Mouse (Mus musculus) kidney, embryonic 16.5 days (tissue): ENCODE measurements at regions not wholly inside any gene's neighbourhood (a gene's known extent, or its start where the extent isn't known, plus 50 kb on each side); places are given as distances from the start of the nearest gene placed in this dataset.

Experiments used
- ATAC-seq: fragments of 200-750 bp; cut with Nextera tagmentation; 2 replicates; pipeline ENCODE4 v1.8.0; 2017; ENCODE audit warnings: moderate TSS enrichment; ENCODE audit not compliant: low FRiP score, low TSS enrichment
- H3K27ac ChIP-seq: fragments of 300-500 bp; sonication (generic); 2 replicates; pipeline ENCODE4 v1.5.1; 2014; ENCODE audit warnings: low read length
- H3K27me3 ChIP-seq: fragments of 300-500 bp; sonication (generic); 2 replicates; pipeline ENCODE4 v1.6.1; 2014; ENCODE audit warnings: low read length, control low read depth, mixed read lengths; ENCODE audit not compliant: insufficient read depth
- H3K36me3 ChIP-seq: fragments of 300-500 bp; sonication (generic); 2 replicates; pipeline ENCODE4 v1.6.1; 2014; ENCODE audit warnings: low read length, control low read depth, mixed read lengths; ENCODE audit not compliant: insufficient read depth
- H3K4me1 ChIP-seq: fragments of 300-500 bp; sonication (generic); 2 replicates; pipeline ENCODE4 v1.6.1; 2014; ENCODE audit warnings: low read length, control low read depth, mixed read lengths; ENCODE audit not compliant: insufficient read depth
- H3K4me2 ChIP-seq: fragments of 300-500 bp; sonication (generic); replicated peaks from 2 replicates; pipeline ENCODE4 v1.6.1; 2014; ENCODE audit warnings: low read depth, low read length
- H3K4me3 ChIP-seq: fragments of 300-500 bp; sonication (generic); 2 replicates; pipeline ENCODE4 v1.5.1; 2014; ENCODE audit warnings: mild to moderate bottlenecking, low read length
- H3K9ac ChIP-seq: fragments of 300-500 bp; sonication (generic); replicated peaks from 2 replicates; pipeline ENCODE4 v1.6.1; 2014; ENCODE audit warnings: low read length
- H3K9me3 ChIP-seq: fragments of 300-500 bp; sonication (generic); 2 replicates; pipeline ENCODE4 v1.6.1; 2016; ENCODE audit warnings: low read length, control low read depth
- WGBS: fragments of 180-500 bp; shearing (Covaris S2); extraction: QIAGEN DNeasy Blood & Tissue Kit; methylation state at CpG from one replicate; pipeline ENCODE4 v1.1.7; 2014; 5-methylcytosine and 5-hydroxymethylcytosine counted together

GRCm38 (mm10) chr11:113010906-113011305 is 228.9 kb downstream of the Sox9 start:
- no peaks in the 10 kb centered on the region for H3K36me3 ChIP-seq
- no peaks in the 10 kb centered on the region for H3K9me3 ChIP-seq
- WGBS = 71% methylated on average over 5 of the region's 5 CpGs
- no peaks in the 10 kb centered on the region for H3K27me3 ChIP-seq
- H3K4me2 ChIP-seq = no peak overlapping the region
- no peak overlapping the region for H3K4me3 ChIP-seq
- peaks cover 8% of the 10 kb centered on the region for H3K4me1 ChIP-seq
- no peak overlapping the region for H3K27ac ChIP-seq
- H3K9ac ChIP-seq = no peak overlapping the region
- ATAC-seq = no peak

DNA sequence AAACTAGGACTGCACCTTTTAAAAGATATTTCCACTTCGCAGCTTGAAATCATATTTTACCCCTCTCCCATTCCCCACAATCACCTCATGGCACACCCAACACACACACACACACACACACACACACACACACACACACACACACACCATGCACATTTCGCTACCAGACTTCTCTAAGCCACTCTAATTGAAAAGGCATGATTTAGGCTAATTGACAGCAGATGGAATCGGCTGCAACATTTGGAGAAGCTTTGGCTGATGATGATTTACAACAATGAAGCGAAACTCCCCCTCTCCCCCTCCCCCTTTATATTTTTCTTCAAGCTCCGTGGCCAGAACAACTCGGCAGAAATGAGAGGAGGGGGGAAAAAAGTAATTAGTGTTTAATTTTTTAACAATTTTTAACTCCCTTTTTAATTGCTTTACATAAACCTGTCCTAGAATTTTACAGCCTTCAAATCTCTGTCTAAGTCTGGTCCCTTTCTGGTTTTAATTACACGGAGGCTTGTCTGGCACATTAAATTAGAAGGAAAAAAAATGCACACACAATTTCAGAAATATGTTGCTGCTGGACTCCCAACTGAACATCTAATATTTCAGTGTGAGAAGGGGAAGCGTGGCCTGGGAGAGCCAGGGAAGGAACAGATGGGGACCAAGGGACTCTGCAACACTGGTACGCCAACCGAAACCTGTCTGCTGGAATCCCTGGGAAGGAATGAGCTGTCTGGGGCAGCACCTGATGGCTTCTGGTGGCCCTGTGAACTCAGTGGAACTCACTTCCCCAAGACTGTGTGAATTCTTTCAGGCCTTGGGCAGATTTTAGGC is 232.4 kb downstream of the Sox9 start:
- Histone ChIP-seq H3K27ac (no peak overlapping the region), H3K9me3 (no peaks in the 10 kb centered on the region), H3K4me3 (no peak overlapping the region), H3K27me3 (no peaks in the 10 kb centered on the region), H3K4me1 (peaks cover 24% of the 10 kb centered on the region), H3K4me2 (no peak overlapping the region), H3K9ac (no peak overlapping the region), H3K36me3 (no peaks in the 10 kb centered on the region)
- no peak for ATAC-seq
- WGBS = 34% methylated on average over 10 of the region's 10 CpGs

DNA sequence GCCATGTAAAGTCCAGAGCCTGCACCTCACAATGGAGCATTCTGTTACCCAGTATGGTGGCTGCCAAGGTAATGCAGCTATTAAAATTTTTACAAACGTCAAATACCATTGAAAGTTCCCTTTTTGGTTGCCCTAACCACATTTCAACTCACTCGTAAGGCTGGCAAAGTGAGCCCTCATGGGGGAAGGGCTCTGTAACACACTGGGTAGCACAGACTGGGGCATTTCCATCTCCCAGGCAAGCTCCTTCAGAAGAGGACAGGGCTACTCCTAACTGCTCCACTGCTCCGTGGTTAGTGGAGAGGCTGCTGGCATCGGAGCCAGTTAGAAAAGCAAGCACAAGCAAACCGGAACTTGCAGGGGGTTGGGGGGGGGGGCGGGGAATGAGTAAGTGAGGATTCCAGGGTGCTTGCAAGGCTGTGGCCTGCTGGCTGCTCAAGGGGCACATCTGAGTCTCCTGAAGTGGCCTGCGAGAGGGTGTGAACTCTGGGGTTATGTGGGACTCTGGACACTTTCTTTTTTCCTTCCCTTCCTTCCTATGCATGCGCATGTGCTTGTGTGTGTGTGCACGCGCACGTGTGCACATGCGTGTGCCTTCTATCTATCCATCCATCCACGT is 233.8 kb downstream of the Sox9 start:
- H3K4me2 ChIP-seq = no peak overlapping the region
- ATAC-seq = no peak; the same call in 1 of the 2 replicates
- H3K4me1 ChIP-seq = peaks cover 24% of the 10 kb centered on the region
- H3K27ac ChIP-seq = no peak overlapping the region
- H3K9me3 ChIP-seq = no peaks in the 10 kb centered on the region
- H3K36me3 ChIP-seq = no peaks in the 10 kb centered on the region
- no peak overlapping the region for H3K9ac ChIP-seq
- no peaks in the 10 kb centered on the region for H3K27me3 ChIP-seq
- no peak overlapping the region for H3K4me3 ChIP-seq
- 50% methylated on average over 13 of the region's 13 CpGs for WGBS

GRCm38 (mm10) chr11:113016801-113017715 is 235.0 kb downstream of the Sox9 start:
- H3K9me3 ChIP-seq = no peaks in the 10 kb centered on the region

GRCm38 (mm10) chr11:113021533-113021932 is 239.5 kb downstream of the Sox9 start:
- H3K4me2 ChIP-seq = no peak overlapping the region
- peaks cover 16% of the 10 kb centered on the region for H3K4me1 ChIP-seq
- peaks cover 7% of the 10 kb centered on the region; the same call in 1 of the 2 replicates for H3K9me3 ChIP-seq
- ATAC-seq = peak; percentile 32; the same call in 1 of the 2 replicates
- 0 out of 2 replicates have a peak, but pooled peaks cover 4% of the 10 kb centered on the region for H3K27me3 ChIP-seq
- H3K4me3 ChIP-seq = no peak overlapping the region
- WGBS = 30% methylated on average over 4 of the region's 4 CpGs
- H3K27ac ChIP-seq = no peak overlapping the region
- H3K9ac ChIP-seq = no peak overlapping the region
- no peaks in the 10 kb centered on the region for H3K36me3 ChIP-seq

More at GRCm38 (mm10) chr11:113016801-113017715, 235.0 kb downstream of the Sox9 start:
- WGBS = 60% methylated on average over 7 of the region's 7 CpGs
- Histone ChIP-seq H3K9ac (no peak overlapping the region), H3K27me3 (no peaks in the 10 kb centered on the region), H3K4me3 (no peak overlapping the region), H3K4me1 (peaks cover 26% of the 10 kb centered on the region), H3K36me3 (no peaks in the 10 kb centered on the region), H3K4me2 (no peak overlapping the region), H3K27ac (no peak overlapping the region)
- ATAC-seq = peak; percentile 24; the same call in 1 of the 2 replicates

DNA sequence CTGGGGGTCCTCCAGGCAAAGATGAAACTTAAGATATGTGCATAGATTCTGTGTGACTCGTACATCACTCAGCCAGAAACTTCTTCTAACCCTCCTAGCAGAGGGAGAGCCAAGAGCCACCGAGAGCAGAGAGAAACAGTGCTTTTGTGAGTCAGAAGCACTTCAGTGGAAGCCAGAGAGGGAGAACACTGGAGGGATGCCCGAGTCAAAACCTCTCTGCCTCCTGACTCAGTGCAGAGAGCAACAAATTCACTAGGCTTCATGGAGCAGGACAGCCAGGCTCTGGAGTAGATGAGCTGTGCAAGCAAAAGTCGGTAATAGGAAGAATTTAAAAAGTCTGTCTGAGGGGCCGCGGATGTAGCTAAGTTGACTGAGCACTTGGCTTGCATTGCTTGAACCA is 245.0 kb downstream of the Sox9 start:
- Histone ChIP-seq H3K9ac (no peak overlapping the region), H3K4me2 (no peak overlapping the region), H3K36me3 (no peaks in the 10 kb centered on the region), H3K4me1 (peaks cover 16% of the 10 kb centered on the region; the same call in 1 of the 2 replicates), H3K27ac (no peak overlapping the region), H3K4me3 (no peak overlapping the region), H3K27me3 (0 out of 2 replicates have a peak, but pooled peaks cover 4% of the 10 kb centered on the region), H3K9me3 (peaks cover 7% of the 10 kb centered on the region; the same call in 1 of the 2 replicates)
- ATAC-seq = no peak
- 38% methylated on average over 6 of the region's 6 CpGs for WGBS

DNA sequence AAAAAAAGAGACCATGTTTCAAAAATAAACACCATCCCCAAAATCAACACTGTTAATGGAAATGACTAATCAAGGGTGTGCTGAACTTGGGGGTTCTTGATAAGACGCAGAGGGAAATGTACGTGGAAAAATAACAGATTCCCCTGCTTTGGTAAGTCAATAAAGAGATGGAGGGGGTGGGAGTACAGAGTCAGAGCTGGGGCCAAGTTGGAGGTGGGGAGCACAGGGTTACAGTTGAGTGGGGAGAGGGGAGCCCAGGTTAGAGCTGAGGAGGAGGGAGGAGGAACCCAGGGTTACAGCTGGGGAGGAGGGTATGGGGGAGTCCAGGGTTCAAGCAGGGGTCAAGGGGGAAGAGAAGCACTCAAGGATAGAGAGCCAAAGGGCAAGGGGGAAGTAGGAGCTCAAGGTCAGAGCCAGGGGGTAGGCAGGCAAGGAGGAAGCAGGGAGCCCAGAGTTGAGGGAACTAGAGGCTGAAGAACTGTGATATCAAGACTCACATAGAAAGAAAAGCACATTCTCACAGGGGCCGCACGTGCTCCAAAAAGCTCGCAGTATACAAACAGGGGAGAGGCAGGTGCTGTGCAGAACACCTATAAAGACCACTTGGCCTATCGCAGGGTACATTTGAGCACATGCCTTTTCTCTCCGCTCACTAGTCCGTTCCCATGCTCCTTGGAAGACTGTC is 246.4 kb downstream of the Sox9 start:
- H3K27me3 ChIP-seq = 0 out of 2 replicates have a peak, but pooled peaks cover 4% of the 10 kb centered on the region
- H3K4me1 ChIP-seq = peaks cover 16% of the 10 kb centered on the region; the same call in 1 of the 2 replicates
- H3K9ac ChIP-seq = no peak overlapping the region
- H3K27ac ChIP-seq = no peak overlapping the region
- no peak for ATAC-seq
- H3K4me2 ChIP-seq = no peak overlapping the region
- H3K4me3 ChIP-seq = no peak overlapping the region
- no peaks in the 10 kb centered on the region for H3K9me3 ChIP-seq
- WGBS = 76% methylated on average over 8 of the region's 8 CpGs
- no peaks in the 10 kb centered on the region for H3K36me3 ChIP-seq

DNA sequence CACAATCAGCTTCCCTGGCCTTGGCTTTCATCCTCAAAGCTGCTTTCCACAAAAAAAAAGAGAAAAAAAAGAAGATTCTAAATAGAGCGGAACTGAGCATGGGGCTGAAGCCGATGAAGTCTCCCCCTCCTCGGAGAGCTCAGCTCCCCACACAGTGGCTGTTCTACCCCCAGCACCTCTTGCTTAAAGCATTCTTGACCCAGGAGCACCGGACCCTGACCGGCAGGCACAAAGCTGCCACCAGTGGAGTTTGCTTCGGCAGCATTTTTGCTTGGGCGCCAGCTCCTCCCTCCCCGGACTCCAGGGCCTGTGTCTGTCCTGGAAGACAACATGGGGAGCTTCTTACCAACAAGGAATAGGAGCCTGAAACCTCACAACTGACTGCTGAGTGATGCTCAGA is 249.4 kb downstream of the Sox9 start:
- H3K27ac ChIP-seq = no peak overlapping the region
- peak; percentile 81 for ATAC-seq
- H3K9me3 ChIP-seq = no peaks in the 10 kb centered on the region
- peaks cover 1% of the 10 kb centered on the region; the same call in 1 of the 2 replicates for H3K27me3 ChIP-seq
- no peak overlapping the region for H3K4me3 ChIP-seq
- H3K4me1 ChIP-seq = peaks cover 12% of the 10 kb centered on the region; the same call in 1 of the 2 replicates
- H3K9ac ChIP-seq = peak overlapping the region; percentile 26; the same call in 1 of the 2 replicates
- H3K36me3 ChIP-seq = no peaks in the 10 kb centered on the region
- 45% methylated on average over 8 of the region's 8 CpGs for WGBS
- H3K4me2 ChIP-seq = 0 out of 2 replicates have a peak overlapping the region, but pooled peaks have one; percentile 5
